Mouse (Mus musculus) kidney, adult 2 months (tissue): ENCODE results near the gene Sik2. TPM values are rescaled to one million over a fixed set of nuclear protein-coding genes. Genes with fewer than 3 reads are reported as not detected.

Experiments used
- DNase-seq: peaks from one replicate; pipeline ENCODE4 v3.0.0; 2021
- H3K27ac ChIP-seq: fragments of 200-500 bp; 2 replicates; pipeline ENCODE4 v1.5.1; 2012; ENCODE audit warnings: low read depth, low read length, control low read depth, inconsistent platforms; ENCODE audit not compliant: insufficient read depth
- H3K27me3 ChIP-seq: fragments of 200-500 bp; replicated peaks from 2 replicates; pipeline ENCODE4 v1.6.1; 2012; ENCODE audit warnings: mild to moderate bottlenecking, moderate library complexity, low read length, inconsistent platforms; ENCODE audit not compliant: control insufficient read depth, insufficient read depth
- H3K36me3 ChIP-seq: fragments of 200-500 bp; 2 replicates; pipeline ENCODE4 v1.6.1; 2012; ENCODE audit warnings: mild to moderate bottlenecking, moderate library complexity, low read length, inconsistent platforms; ENCODE audit not compliant: control insufficient read depth, insufficient read depth
- H3K4me1 ChIP-seq: fragments of 200-500 bp; 2 replicates; pipeline ENCODE4 v1.6.1; 2011; ENCODE audit warnings: low read length; ENCODE audit not compliant: control insufficient read depth, insufficient read depth
- H3K4me3 ChIP-seq: fragments of 200-500 bp; 2 replicates; pipeline ENCODE4 v1.5.1; 2011; ENCODE audit warnings: mild to moderate bottlenecking, low read depth, low read length, control low read depth; ENCODE audit not compliant: insufficient read depth
- CTCF ChIP-seq: fragments of 200-500 bp; conservative IDR thresholded peaks from 2 replicates; pipeline ENCODE4 v1.5.1; 2011; ENCODE audit warnings: low read depth, mild to moderate bottlenecking, control low read depth, low read length, moderate library complexity, mixed read lengths; ENCODE audit not compliant: insufficient read depth, insufficient read length
- POLR2A ChIP-seq: fragments of 200-500 bp; IDR thresholded peaks from one replicate; pipeline ENCODE4 v1.6.1; 2011; ENCODE audit warnings: low read depth, low read length, control low read depth
- WGBS: fragments of 180-500 bp; shearing (Covaris S2); methylation state at CpG from one replicate; pipeline ENCODE4 v1.1.7; 2018; 5-methylcytosine and 5-hydroxymethylcytosine counted together
- polyA plus RNA-seq: library from polyadenylated mRNA; depleted of rRNA; stranded (reverse); fragments of >200 nt; gene quantifications from 2 replicates; pipeline ENCODE4 v1.2.3, GENCODE M21; 2012

Gene Sik2
- polyA plus RNA-seq, 1 experiment: 18.5 TPM

GRCm38 (mm10) chr9:51013644-51014043, 4.8 kb upstream of the Sik2 start:
- Histone ChIP-seq H3K4me1 (no peaks in the 10 kb centered on the region), H3K27me3 (0 out of 2 replicates have a peak, but pooled peaks cover 1% of the 10 kb centered on the region), H3K27ac (no peak overlapping the region), H3K4me3 (no peak overlapping the region), H3K36me3 (no peaks in the 10 kb centered on the region)
- 92% methylated on average over 1 of the region's 1 CpGs for WGBS
- DNase-seq: no peak
- TF ChIP-seq CTCF: no peak
- no peak for TF ChIP-seq POLR2A

- Histone ChIP-seq H3K27ac (no peak overlapping the region), H3K4me1 (no peaks in the 10 kb centered on the region), H3K4me3 (no peak overlapping the region), H3K27me3 (no peaks in the 10 kb centered on the region), H3K36me3 (no peaks in the 10 kb centered on the region)
- DNase-seq: no peak
- TF ChIP-seq CTCF (no peak), POLR2A (no peak)
- WGBS: 8% methylated on average over 6 of the region's 6 CpGs
Observed at GRCm38 (mm10) chr9:51009656-51009950, 730 bp upstream of the Sik2 start.

GRCm38 (mm10) chr9:51008068-51008840, 619 bp downstream of the Sik2 start:
- H3K4me1 ChIP-seq: no peaks in the 10 kb centered on the region
- peak overlapping the region; percentile 76 for H3K4me3 ChIP-seq
- H3K27ac ChIP-seq: peak overlapping the region; percentile 85
- no peak for TF ChIP-seq CTCF
- TF ChIP-seq POLR2A: no peak
- H3K36me3 ChIP-seq: no peaks in the 10 kb centered on the region
- peak; percentile 36 for DNase-seq
- under 1% methylated on average over 59 of the region's 65 CpGs for WGBS
- no peaks in the 10 kb centered on the region for H3K27me3 ChIP-seq

GRCm38 (mm10) chr9:51007726-51008067, 1.2 kb downstream of the Sik2 start:
- DNase-seq: no peak
- Histone ChIP-seq H3K4me1 (no peaks in the 10 kb centered on the region), H3K27ac (no peak overlapping the region), H3K4me3 (peak overlapping the region; percentile 76), H3K36me3 (no peaks in the 10 kb centered on the region), H3K27me3 (no peaks in the 10 kb centered on the region)
- no peak for TF ChIP-seq CTCF
- no peak for TF ChIP-seq POLR2A
- WGBS: 13% methylated on average over 10 of the region's 10 CpGs

GRCm38 (mm10) chr9:51006846-51007245, 2.0 kb downstream of the Sik2 start:
- H3K4me1 ChIP-seq: no peaks in the 10 kb centered on the region
- no peak overlapping the region for H3K27ac ChIP-seq
- no peaks in the 10 kb centered on the region for H3K36me3 ChIP-seq
- H3K27me3 ChIP-seq: no peaks in the 10 kb centered on the region
- peak; percentile 70 for DNase-seq
- WGBS: 6% methylated on average over 4 of the region's 4 CpGs
- no peak overlapping the region for H3K4me3 ChIP-seq
- peak; percentile 37 for TF ChIP-seq CTCF
- no peak for TF ChIP-seq POLR2A

- Histone ChIP-seq H3K27me3 (no peaks in the 10 kb centered on the region), H3K4me1 (no peaks in the 10 kb centered on the region), H3K4me3 (no peak overlapping the region), H3K36me3 (no peaks in the 10 kb centered on the region), H3K27ac (no peak overlapping the region)
- TF ChIP-seq POLR2A (no peak), CTCF (no peak)
- no peak for DNase-seq
- WGBS: 91% methylated on average over 1 of the region's 1 CpGs
Observed at GRCm38 (mm10) chr9:51004062-51004461, 4.8 kb downstream of the Sik2 start.

GRCm38 (mm10) chr9:50986677-50987076, 22.2 kb downstream of the Sik2 start:
- Histone ChIP-seq H3K4me1 (peaks cover 7% of the 10 kb centered on the region; the same call in 1 of the 2 replicates), H3K4me3 (no peak overlapping the region), H3K27me3 (no peaks in the 10 kb centered on the region), H3K36me3 (no peaks in the 10 kb centered on the region), H3K27ac (no peak overlapping the region)
- no peak for DNase-seq
- TF ChIP-seq CTCF (no peak), POLR2A (no peak)
